Mouse (Mus musculus) erythroblast, embryonic 14.5 days (primary cell): Measurements from ENCODE around the gene Podxl.

ENCODE experiments used
- GATA1 ChIP-seq: IDR thresholded peaks from 2 replicates; pipeline ENCODE4 v1.6.1; 2012; ENCODE audit warnings: low read length, inconsistent platforms, mixed read lengths
- TAL1 ChIP-seq: IDR thresholded peaks from 3 replicates; pipeline ENCODE4 v1.6.1; 2012; ENCODE audit warnings: low read length, inconsistent platforms, mixed read lengths

DNA sequence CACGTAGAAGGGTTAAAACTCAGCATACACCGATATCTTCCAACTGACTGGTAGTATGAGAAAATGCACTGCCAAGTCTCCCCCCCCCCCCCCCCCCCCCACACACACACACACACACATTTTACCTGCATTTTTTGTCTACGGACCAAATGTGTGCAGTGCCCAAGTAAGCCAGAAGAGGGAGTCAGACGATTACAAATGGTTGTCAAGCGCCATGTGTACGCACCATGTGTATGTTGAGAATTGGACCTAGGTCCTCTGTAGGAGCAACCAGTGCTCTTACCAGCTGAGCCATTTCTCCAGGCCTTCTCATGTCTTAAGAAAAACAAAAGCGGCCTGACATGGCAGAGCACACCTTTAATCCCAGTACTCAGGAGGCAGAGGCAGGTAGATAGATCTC lies 35.9 kb downstream of the Podxl start:
- TF ChIP-seq GATA1 = no peak
- TF ChIP-seq TAL1 = no peak
